Mouse (Mus musculus) stomach, postnatal 0 days (tissue): ENCODE measurements around the gene Cep164.

ENCODE experiments used
- CTCF ChIP-seq: IDR thresholded peaks from 2 replicates; pipeline ENCODE4 v1.5.1; 2016; ENCODE audit warnings: antibody characterized with exemption, low read depth, mild to moderate bottlenecking, moderate library complexity
- EP300 ChIP-seq: optimal IDR thresholded peaks from 2 replicates; pipeline ENCODE3; 2016; ENCODE audit warnings: antibody characterized with exemption

DNA sequence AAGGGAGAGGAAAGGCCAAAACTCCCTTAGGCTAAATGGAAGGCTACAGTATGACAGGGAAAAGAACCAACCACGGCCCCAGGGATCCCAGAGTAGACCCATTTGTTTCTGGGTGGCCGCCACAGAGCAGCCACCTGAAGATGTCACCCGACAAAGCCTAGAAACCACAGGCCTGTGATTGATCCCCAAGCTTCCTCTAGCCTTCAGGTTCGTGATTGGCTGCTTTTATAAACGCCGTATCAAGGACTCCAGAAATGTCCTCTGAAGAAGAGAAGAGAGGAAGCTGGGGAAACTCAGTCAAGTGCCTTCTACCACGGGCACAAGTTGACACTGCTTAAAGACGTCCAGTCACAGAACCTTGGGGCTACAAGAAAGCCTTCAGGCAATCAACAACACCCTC, 20.7 kb downstream of the Cep164 start:
- TF ChIP-seq EP300: no peak
- no peak for TF ChIP-seq CTCF
